Mouse (Mus musculus) lung, adult 2 months (tissue): ENCODE results near the gene Gm10337. TPM values are rescaled to one million over a fixed set of nuclear protein-coding genes. Genes with fewer than 3 reads are reported as not detected.
A peak's percentile ranks its signal among the peaks of the same experiment; 100 is the strongest.

ENCODE experiments used
- DNase-seq: peaks from one replicate; pipeline ENCODE4 v3.0.0; 2022
- H3K4me1 ChIP-seq: fragments of 200-500 bp; 2 replicates; pipeline ENCODE4 v1.6.1; 2011; ENCODE audit warnings: low read length; ENCODE audit not compliant: control insufficient read depth, insufficient read depth
- H3K4me3 ChIP-seq: fragments of 200-500 bp; replicated peaks from 2 replicates; pipeline ENCODE3; 2011; ENCODE audit warnings: low read depth, mild to moderate bottlenecking, control low read depth, low read length; ENCODE audit errors: extremely low read depth
- CTCF ChIP-seq: fragments of 200-500 bp; IDR thresholded peaks from 2 replicates; pipeline ENCODE4 v1.5.1; 2011; ENCODE audit warnings: mild to moderate bottlenecking, low read length, control low read depth; ENCODE audit not compliant: insufficient read depth
- POLR2A ChIP-seq: fragments of 200-500 bp; IDR thresholded peaks from 2 replicates; pipeline ENCODE4 v1.6.1; 2011; ENCODE audit warnings: low read depth, mild to moderate bottlenecking, control low read depth, low read length, borderline replicate concordance; ENCODE audit errors: extremely low read depth
- WGBS: fragments of 180-500 bp; shearing (Covaris S2); methylation state at CpG from one replicate; pipeline ENCODE4 v1.1.7; 2018; 5-methylcytosine and 5-hydroxymethylcytosine counted together
- polyA plus RNA-seq: library from polyadenylated mRNA; depleted of rRNA; stranded (reverse); fragments of >200 nt; gene quantifications from 2 replicates; pipeline ENCODE4 v1.2.3, GENCODE M21; 2012

Gene Gm10337
- polyA plus RNA-seq, 1 experiment = not detected

- TF ChIP-seq CTCF (no peak), POLR2A (no peak)
- Histone ChIP-seq H3K4me1 (no peaks in the 10 kb centered on the region; the same call in none of the 2 replicates), H3K4me3 (no peak overlapping the region)
- no peak for DNase-seq
These were observed 39.9 kb upstream of the Gm10337 start for GRCm38 (mm10) chr15:102463666-102464065.

GRCm38 (mm10) chr15:102468675-102469370 is 34.7 kb upstream of the Gm10337 start:
- TF ChIP-seq POLR2A (no peak), CTCF (no peak)
- Histone ChIP-seq H3K4me1 (peaks cover 10% of the 10 kb centered on the region), H3K4me3 (no peak overlapping the region)
- 94% methylated on average over 9 of the region's 9 CpGs for WGBS
- no peak for DNase-seq

- DNase-seq = peak; percentile 92
- TF ChIP-seq CTCF (peak; percentile 75), POLR2A (no peak)
- WGBS = under 1% methylated on average over 33 of the region's 40 CpGs
- Histone ChIP-seq H3K4me3 (peak within 1 kb of the TSS; percentile 80), H3K4me1 (peaks cover 10% of the 10 kb centered on the region)
These were observed 33.3 kb upstream of the Gm10337 start, which contains the start of gene Pcbp2 for GRCm38 (mm10) chr15:102470183-102470604. Gene Pcbp2, plus strand, starts transcription at chr15:102470539.

GRCm38 (mm10) chr15:102470605-102471294 is 32.8 kb upstream of the Gm10337 start:
- TF ChIP-seq POLR2A (peak; percentile 39; the same call in 1 of the 2 replicates), CTCF (no peak)
- WGBS = under 1% methylated on average over 36 of the region's 67 CpGs
- peak; percentile 84 for DNase-seq
- Histone ChIP-seq H3K4me3 (peak overlapping the region; percentile 80), H3K4me1 (peaks cover 10% of the 10 kb centered on the region)

- Histone ChIP-seq H3K4me3 (peak overlapping the region; percentile 80), H3K4me1 (peaks cover 10% of the 10 kb centered on the region)
- no peak for DNase-seq
- 1% methylated on average over 10 of the region's 10 CpGs for WGBS
- TF ChIP-seq CTCF = no peak
- no peak for TF ChIP-seq POLR2A
These were observed 32.3 kb upstream of the Gm10337 start for GRCm38 (mm10) chr15:102471295-102471645.

- no peak overlapping the region for H3K4me3 ChIP-seq
- H3K4me1 ChIP-seq = peaks cover 10% of the 10 kb centered on the region
- no peak for TF ChIP-seq CTCF
- no peak for TF ChIP-seq POLR2A
- no peak for DNase-seq
These were observed 31.8 kb upstream of the Gm10337 start for GRCm38 (mm10) chr15:102471727-102472126.

GRCm38 (mm10) chr15:102473246-102473645 is 30.3 kb upstream of the Gm10337 start:
- WGBS = 36% methylated on average over 2 of the region's 2 CpGs
- no peak for TF ChIP-seq CTCF
- no peak for TF ChIP-seq POLR2A
- DNase-seq = no peak
- Histone ChIP-seq H3K4me1 (peaks cover 10% of the 10 kb centered on the region), H3K4me3 (no peak overlapping the region)

GRCm38 (mm10) chr15:102474520-102474919 is 29.0 kb upstream of the Gm10337 start:
- H3K4me1 ChIP-seq = peaks cover 10% of the 10 kb centered on the region
- DNase-seq = no peak
- 83% methylated on average over 2 of the region's 2 CpGs for WGBS
- no peak for TF ChIP-seq POLR2A
- H3K4me3 ChIP-seq = no peak overlapping the region

- 89% methylated on average over 3 of the region's 3 CpGs for WGBS
- H3K4me3 ChIP-seq = no peak overlapping the region
- TF ChIP-seq CTCF (no peak), POLR2A (no peak)
- H3K4me1 ChIP-seq = no peaks in the 10 kb centered on the region
- no peak for DNase-seq
These were observed 20.4 kb upstream of the Gm10337 start for GRCm38 (mm10) chr15:102483136-102483535.

- Histone ChIP-seq H3K4me1 (no peaks in the 10 kb centered on the region), H3K4me3 (no peak overlapping the region)
- no peak for DNase-seq
- WGBS = 85% methylated on average over 12 of the region's 12 CpGs
- no peak for TF ChIP-seq CTCF
- TF ChIP-seq POLR2A = no peak
These were observed 17.7 kb upstream of the Gm10337 start for GRCm38 (mm10) chr15:102485853-102486252.

- DNase-seq = no peak
- TF ChIP-seq CTCF (no peak), POLR2A (no peak)
- 50% methylated on average over 1 of the region's 1 CpGs for WGBS
- H3K4me3 ChIP-seq = no peak overlapping the region
- no peaks in the 10 kb centered on the region; the same call in 1 of the 2 replicates for H3K4me1 ChIP-seq
These were observed 15.9 kb upstream of the Gm10337 start for GRCm38 (mm10) chr15:102487664-102488063.
